Mouse (Mus musculus) c-Kit-positive CD71-positive TER-119-negative erythroid progenitor cells, embryonic 14.5 days (primary cell): ENCODE measurements around the gene Gm17359.
"Not testable (repeated sequence)": the region's sequence is repeated elsewhere in the genome, so short reads cannot be mapped to it uniquely, and the experiment has no call there.

ENCODE experiments used
- DNase-seq: peaks from one replicate; pipeline ENCODE4 v3.0.0-alpha.2; 2013; ENCODE audit warnings: low read depth

Gene Gm17359

GRCm38 (mm10) chr3:79415929-79416328 lies 79.5 kb downstream of the Gm17359 start:
- no peak for DNase-seq

- DNase-seq, result no peak
These were observed 80.7 kb downstream of the Gm17359 start for GRCm38 (mm10) chr3:79416944-79417680.

GRCm38 (mm10) chr3:79418921-79419320 lies 82.5 kb downstream of the Gm17359 start:
- no peak for DNase-seq

GRCm38 (mm10) chr3:79425441-79425840 lies 89.0 kb downstream of the Gm17359 start:
- DNase-seq, result no peak

GRCm38 (mm10) chr3:79433593-79433992 lies 97.1 kb downstream of the Gm17359 start:
- no peak for DNase-seq

GRCm38 (mm10) chr3:79434436-79434835 lies 98.0 kb downstream of the Gm17359 start:
- no peak for DNase-seq

- no peak for DNase-seq
These were observed 98.5 kb downstream of the Gm17359 start for GRCm38 (mm10) chr3:79434985-79435384.

- DNase-seq, result no peak
These were observed 99.7 kb downstream of the Gm17359 start for GRCm38 (mm10) chr3:79436186-79436585.

- DNase-seq, result no peak
These were observed 101.8 kb downstream of the Gm17359 start for GRCm38 (mm10) chr3:79438276-79438675.

GRCm38 (mm10) chr3:79440976-79441491 lies 104.6 kb downstream of the Gm17359 start:
- no peak for DNase-seq

- DNase-seq, result no peak
These were observed 107.4 kb downstream of the Gm17359 start for GRCm38 (mm10) chr3:79443850-79444249.

- no peak for DNase-seq
These were observed 108.6 kb downstream of the Gm17359 start for GRCm38 (mm10) chr3:79445041-79445440.

- DNase-seq, result no peak
These were observed 109.7 kb downstream of the Gm17359 start for GRCm38 (mm10) chr3:79446124-79446523.

GRCm38 (mm10) chr3:79446648-79447047 lies 110.2 kb downstream of the Gm17359 start:
- DNase-seq, result not testable (repeated sequence)

GRCm38 (mm10) chr3:79448421-79448820 lies 112.0 kb downstream of the Gm17359 start:
- DNase-seq, result no peak

GRCm38 (mm10) chr3:79449361-79449760 lies 112.9 kb downstream of the Gm17359 start:
- no peak for DNase-seq

- no peak for DNase-seq
These were observed 116.3 kb downstream of the Gm17359 start for GRCm38 (mm10) chr3:79452696-79453263.

- DNase-seq, result no peak
These were observed 119.3 kb downstream of the Gm17359 start for GRCm38 (mm10) chr3:79455761-79456160.

GRCm38 (mm10) chr3:79458651-79459275 lies 122.3 kb downstream of the Gm17359 start:
- DNase-seq, result no peak

- no peak for DNase-seq
These were observed 133.0 kb downstream of the Gm17359 start for GRCm38 (mm10) chr3:79469440-79469839.

- no peak for DNase-seq
These were observed 135.9 kb downstream of the Gm17359 start for GRCm38 (mm10) chr3:79472362-79472761.

- DNase-seq, result no peak
These were observed 138.4 kb downstream of the Gm17359 start for GRCm38 (mm10) chr3:79474911-79475310.

GRCm38 (mm10) chr3:79475980-79476379 lies 139.5 kb downstream of the Gm17359 start:
- DNase-seq, result no peak
